Mouse (Mus musculus): ENCODE data around the gene Tfip11. TPM values are rescaled to one million over a fixed set of nuclear protein-coding genes. Genes with fewer than 3 reads are reported as not detected.

Tfip11 gene
- total and polyA plus RNA-seq, 2 experiments, result 7.7 to 19.1 TPM

GRCm38 (mm10) chr5:112296404-112297181 lies 29.6 kb upstream of the Tfip11 start:
- Histone ChIP-seq H3K9ac (ENCODE audit: low read depth, low read length) (no peak overlapping the region), H3K4me1 (ENCODE audit: control insufficient read depth, insufficient read depth, low read length) (peaks cover 87% of the 10 kb centered on the region), H3K36me3 (ENCODE audit: control insufficient read depth, insufficient read depth, low read length) (no peaks in the 10 kb centered on the region), H3K27me3 (ENCODE audit: control insufficient read depth, insufficient read depth, low read length) (no peaks in the 10 kb centered on the region), H3K4me3 (ENCODE audit: insufficient read depth, low read depth, low read length) (no peak overlapping the region), H3K27ac (replicated peaks; ENCODE audit: insufficient read depth, low read depth, low read length) (peak overlapping the region; percentile 18; the same call in 1 of the 2 replicates), H3K79me2 (ENCODE audit: control insufficient read depth, insufficient read depth, low read length) (peaks cover 54% of the 10 kb centered on the region)
- 35% methylated on average over 5 of the region's 6 CpGs for WGBS
- no peak for DNase-seq (ENCODE audit: extremely low read depth, low read depth, low spot score)
- TF ChIP-seq POLR2A (IDR thresholded peaks at IDR 0.05; ENCODE audit: extremely low read depth, insufficient read depth, low read length) (no peak), CTCF (IDR thresholded peaks at IDR 0.05; ENCODE audit: low read depth, low read length) (no peak)

- Histone ChIP-seq H3K27ac (replicated peaks; ENCODE audit: insufficient read depth, low read depth, low read length) (peak overlapping the region; percentile 70), H3K4me1 (ENCODE audit: control insufficient read depth, insufficient read depth, low read length) (peaks cover 85% of the 10 kb centered on the region), H3K27me3 (ENCODE audit: control insufficient read depth, insufficient read depth, low read length) (no peaks in the 10 kb centered on the region), H3K36me3 (ENCODE audit: control insufficient read depth, insufficient read depth, low read length) (no peaks in the 10 kb centered on the region), H3K79me2 (ENCODE audit: control insufficient read depth, insufficient read depth, low read length) (peaks cover 48% of the 10 kb centered on the region), H3K4me3 (ENCODE audit: insufficient read depth, low read depth, low read length) (no peak overlapping the region), H3K9ac (ENCODE audit: low read depth, low read length) (no peak overlapping the region)
- DNase-seq (ENCODE audit: extremely low read depth, low read depth, low spot score), result no peak
- 72% methylated on average over 2 of the region's 2 CpGs for WGBS
- TF ChIP-seq POLR2A (IDR thresholded peaks at IDR 0.05; ENCODE audit: extremely low read depth, insufficient read depth, low read length) (no peak), CTCF (IDR thresholded peaks at IDR 0.05; ENCODE audit: low read depth, low read length) (no peak)
Measured at GRCm38 (mm10) chr5:112297257-112297656, 28.9 kb upstream of the Tfip11 start.

GRCm38 (mm10) chr5:112298226-112298988 lies 27.8 kb upstream of the Tfip11 start:
- Histone ChIP-seq H3K9ac (ENCODE audit: low read depth, low read length) (no peak overlapping the region), H3K4me1 (ENCODE audit: control insufficient read depth, insufficient read depth, low read length) (peaks cover 80% of the 10 kb centered on the region), H3K36me3 (ENCODE audit: control insufficient read depth, insufficient read depth, low read length) (no peaks in the 10 kb centered on the region), H3K4me3 (ENCODE audit: insufficient read depth, low read depth, low read length) (no peak overlapping the region), H3K27me3 (ENCODE audit: control insufficient read depth, insufficient read depth, low read length) (no peaks in the 10 kb centered on the region), H3K79me2 (ENCODE audit: control insufficient read depth, insufficient read depth, low read length) (peaks cover 45% of the 10 kb centered on the region), H3K27ac (replicated peaks; ENCODE audit: insufficient read depth, low read depth, low read length) (peak overlapping the region; percentile 70)
- DNase-seq (ENCODE audit: extremely low read depth, low read depth, low spot score), result peak; percentile 79
- WGBS, result 60% methylated on average over 12 of the region's 12 CpGs
- TF ChIP-seq POLR2A (IDR thresholded peaks at IDR 0.05; ENCODE audit: extremely low read depth, insufficient read depth, low read length) (no peak), CTCF (IDR thresholded peaks at IDR 0.05; ENCODE audit: low read depth, low read length) (no peak)

- Histone ChIP-seq H3K27ac (replicated peaks; ENCODE audit: insufficient read depth, low read depth, low read length) (peak overlapping the region; percentile 57), H3K4me1 (ENCODE audit: control insufficient read depth, insufficient read depth, low read length) (peaks cover 71% of the 10 kb centered on the region), H3K9ac (ENCODE audit: low read depth, low read length) (no peak overlapping the region)
Measured at GRCm38 (mm10) chr5:112299399-112299798, 26.8 kb upstream of the Tfip11 start.

GRCm38 (mm10) chr5:112300112-112300511 lies 26.0 kb upstream of the Tfip11 start:
- Histone ChIP-seq H3K79me2 (ENCODE audit: control insufficient read depth, insufficient read depth, low read length) (peaks cover 36% of the 10 kb centered on the region), H3K4me1 (ENCODE audit: control insufficient read depth, insufficient read depth, low read length) (peaks cover 64% of the 10 kb centered on the region), H3K27ac (replicated peaks; ENCODE audit: insufficient read depth, low read depth, low read length) (no peak overlapping the region), H3K9ac (ENCODE audit: low read depth, low read length) (no peak overlapping the region), H3K4me3 (ENCODE audit: insufficient read depth, low read depth, low read length) (no peak overlapping the region), H3K27me3 (ENCODE audit: control insufficient read depth, insufficient read depth, low read length) (no peaks in the 10 kb centered on the region), H3K36me3 (ENCODE audit: control insufficient read depth, insufficient read depth, low read length) (no peaks in the 10 kb centered on the region)
- 72% methylated on average over 2 of the region's 2 CpGs for WGBS
- TF ChIP-seq POLR2A (IDR thresholded peaks at IDR 0.05; ENCODE audit: extremely low read depth, insufficient read depth, low read length) (no peak), CTCF (IDR thresholded peaks at IDR 0.05; ENCODE audit: low read depth, low read length) (no peak)
- no peak for DNase-seq (ENCODE audit: extremely low read depth, low read depth, low spot score)

More at GRCm38 (mm10) chr5:112299399-112299798, 26.8 kb upstream of the Tfip11 start:
- Histone ChIP-seq H3K27me3 (ENCODE audit: control insufficient read depth, insufficient read depth, low read length) (no peaks in the 10 kb centered on the region), H3K4me3 (ENCODE audit: insufficient read depth, low read depth, low read length) (no peak overlapping the region), H3K36me3 (ENCODE audit: control insufficient read depth, insufficient read depth, low read length) (no peaks in the 10 kb centered on the region), H3K79me2 (ENCODE audit: control insufficient read depth, insufficient read depth, low read length) (peaks cover 39% of the 10 kb centered on the region)
- 27% methylated on average over 4 of the region's 4 CpGs for WGBS
- TF ChIP-seq CTCF (IDR thresholded peaks at IDR 0.05; ENCODE audit: low read depth, low read length), result no peak
- TF ChIP-seq POLR2A (IDR thresholded peaks at IDR 0.05; ENCODE audit: extremely low read depth, insufficient read depth, low read length), result no peak
- DNase-seq (ENCODE audit: extremely low read depth, low read depth, low spot score), result peak; percentile 41
